Mouse (Mus musculus): Measurements from ENCODE around the gene Pde12.
"Not testable (repeated sequence)": the region's sequence is repeated elsewhere in the genome, so short reads cannot be mapped to it uniquely, and the experiment has no call there.

DNA sequence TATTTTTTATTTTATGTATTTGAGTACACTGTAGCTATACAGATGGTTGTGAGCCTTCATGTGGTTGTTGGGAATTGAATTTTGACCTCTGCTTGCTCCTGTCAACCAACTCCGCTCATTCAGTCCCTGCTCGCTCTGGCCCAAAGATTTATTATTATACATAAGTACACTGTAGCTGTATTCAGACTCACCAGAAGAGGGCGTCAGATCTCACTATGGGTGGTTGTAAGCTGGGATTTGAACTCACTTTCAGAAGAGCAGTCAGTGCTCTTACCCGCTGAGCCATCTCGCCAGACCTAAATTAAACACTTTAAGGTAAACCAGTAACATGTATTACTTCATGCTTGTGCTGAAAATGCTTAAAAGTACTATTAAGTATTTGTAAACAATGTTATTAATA lies 35.6 kb upstream of the Pde12 start:
- TF ChIP-seq POLR2A (IDR thresholded peaks at IDR 0.05; ENCODE audit: control insufficient read depth, extremely low read depth, insufficient read depth, low read length, poor library complexity); CTCF (IDR thresholded peaks at IDR 0.05; ENCODE audit: borderline replicate concordance, control insufficient read depth, extremely low read depth, insufficient read depth, low read length, poor library complexity): not testable (repeated sequence)
